Mouse (Mus musculus): ENCODE data around the gene Ier5.

Ier5 gene

GRCm38 (mm10) chr1:155077675-155078074 lies 21.8 kb downstream of the Ier5 start:
- DNase-seq (ENCODE audit: low read depth, low spot score), result no peak

GRCm38 (mm10) chr1:155075856-155076255 lies 23.6 kb downstream of the Ier5 start:
- no peak for DNase-seq (ENCODE audit: low read depth, low spot score)

GRCm38 (mm10) chr1:155074856-155075255 lies 24.6 kb downstream of the Ier5 start:
- no peak for DNase-seq (ENCODE audit: low read depth, low spot score)

- no peak for DNase-seq (ENCODE audit: low read depth, low spot score)
Observed at GRCm38 (mm10) chr1:155073905-155074304, 25.5 kb downstream of the Ier5 start.

GRCm38 (mm10) chr1:155073133-155073532 lies 26.3 kb downstream of the Ier5 start:
- no peak for DNase-seq (ENCODE audit: low read depth, low spot score)

- no peak for DNase-seq (ENCODE audit: low read depth, low spot score)
Observed at GRCm38 (mm10) chr1:155071287-155071876, 28.1 kb downstream of the Ier5 start.

- DNase-seq (ENCODE audit: low read depth, low spot score), result no peak
Observed at GRCm38 (mm10) chr1:155070561-155071286, 28.7 kb downstream of the Ier5 start.

- no peak for DNase-seq (ENCODE audit: low read depth, low spot score)
Observed at GRCm38 (mm10) chr1:155069696-155070095, 29.7 kb downstream of the Ier5 start.

- no peak for DNase-seq (ENCODE audit: low read depth, low spot score)
Observed at GRCm38 (mm10) chr1:155066196-155066595, 33.2 kb downstream of the Ier5 start.

GRCm38 (mm10) chr1:155065068-155065701 lies 34.3 kb downstream of the Ier5 start:
- DNase-seq (ENCODE audit: low read depth, low spot score), result no peak

- DNase-seq (ENCODE audit: low read depth, low spot score), result no peak
Observed at GRCm38 (mm10) chr1:155064649-155065048, 34.8 kb downstream of the Ier5 start.

GRCm38 (mm10) chr1:155064111-155064510 lies 35.3 kb downstream of the Ier5 start:
- DNase-seq (ENCODE audit: low read depth, low spot score), result no peak

GRCm38 (mm10) chr1:155062963-155063362 lies 36.5 kb downstream of the Ier5 start:
- no peak for DNase-seq (ENCODE audit: low read depth, low spot score)

- DNase-seq (ENCODE audit: low read depth, low spot score), result no peak
Observed at GRCm38 (mm10) chr1:155062057-155062456, 37.4 kb downstream of the Ier5 start.

- no peak for DNase-seq (ENCODE audit: low read depth, low spot score)
Observed at GRCm38 (mm10) chr1:155060832-155061801, 38.3 kb downstream of the Ier5 start.

- no peak for DNase-seq (ENCODE audit: low read depth, low spot score)
Observed at GRCm38 (mm10) chr1:155060261-155060660, 39.2 kb downstream of the Ier5 start.

GRCm38 (mm10) chr1:155059505-155059904 lies 39.9 kb downstream of the Ier5 start:
- no peak for DNase-seq (ENCODE audit: low read depth, low spot score)

- no peak for DNase-seq (ENCODE audit: low read depth, low spot score)
Observed at GRCm38 (mm10) chr1:155058099-155059012, 41.1 kb downstream of the Ier5 start.

GRCm38 (mm10) chr1:155056166-155056565 lies 43.3 kb downstream of the Ier5 start:
- DNase-seq (ENCODE audit: low read depth, low spot score), result no peak

GRCm38 (mm10) chr1:155055041-155055440 lies 44.4 kb downstream of the Ier5 start:
- DNase-seq (ENCODE audit: low read depth, low spot score), result no peak
